Comparison of ENCODE assay signal across 9 mouse cellular contexts in the genomic region with DNA sequence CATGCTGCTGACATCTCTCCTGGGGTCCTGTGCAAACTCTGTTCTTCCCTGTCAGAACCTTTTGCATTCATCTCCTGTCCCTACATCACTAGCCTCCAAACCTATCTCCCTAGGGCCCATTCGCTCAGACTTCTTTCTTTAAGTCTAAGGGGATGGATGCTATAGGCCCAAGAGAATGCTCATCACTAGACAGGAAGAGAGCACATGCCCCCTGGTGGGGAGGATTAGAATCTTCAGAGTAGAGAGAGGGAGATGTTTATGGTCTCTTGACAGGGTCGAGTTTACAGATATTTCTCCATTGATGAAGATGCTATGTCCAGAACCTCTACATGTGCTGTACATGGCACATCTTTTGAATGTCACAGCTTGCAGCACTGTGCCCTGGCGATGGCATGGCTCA.
DNase-seq lines count a peak whose midpoint lies in the region; ATAC-seq lines count a peak whose summit lies in the region.
"Had no signal": no experiment of that assay in that cellular context is flagged by ENCODE, and none has a peak within 500 bp of the region (broad histone marks: within the 10 kb centered on the region; RNA-seq: fewer than 3 reads in every experiment).

No protein-coding gene starts in this region.

- H3K36me3 ChIP-seq in forebrain, embryonic 14.5 days (ENCODE audit: control insufficient read depth, insufficient read depth, low read length) = no peaks in the 10 kb centered on the region
- no peaks in the 10 kb centered on the region for H3K36me3 ChIP-seq in forebrain, embryonic 12.5 days (replicated peaks)
- H3K36me3 ChIP-seq: hindbrain, embryonic 10.5 days had no signal

- H3K9me3 ChIP-seq in forebrain, embryonic 14.5 days (replicated peaks; ENCODE audit: control insufficient read depth, low read length) = no peaks in the 10 kb centered on the region
- no peaks in the 10 kb centered on the region for H3K9me3 ChIP-seq in forebrain, embryonic 12.5 days
- H3K9me3 ChIP-seq: hindbrain, embryonic 10.5 days had no signal

- no peak overlapping the region for H3K9ac ChIP-seq in forebrain, embryonic 14.5 days (ENCODE audit: low read length)
- no peak overlapping the region for H3K9ac ChIP-seq in forebrain, embryonic 12.5 days

- no peak overlapping the region for H3K4me3 ChIP-seq in forebrain, embryonic 14.5 days (ENCODE audit: low read depth, low read length)
- no peak overlapping the region for H3K4me3 ChIP-seq in forebrain, embryonic 12.5 days (replicated peaks)
- H3K4me3 ChIP-seq: hindbrain, embryonic 10.5 days had no signal

- no peak overlapping the region for H3K27ac ChIP-seq in forebrain, embryonic 14.5 days (ENCODE audit: low read depth, low read length)
- no peak overlapping the region for H3K27ac ChIP-seq in forebrain, embryonic 12.5 days
- H3K27ac ChIP-seq: hindbrain, embryonic 10.5 days had no signal

- ATAC-seq in forebrain, embryonic 14.5 days = no peak
- ATAC-seq in forebrain, embryonic 12.5 days (ENCODE audit: low FRiP score) = no peak
- ATAC-seq in monocyte, adult 5-6 weeks (replicated peaks; ENCODE audit: insufficient number of reproducible peaks, low FRiP score, low TSS enrichment, poor library complexity, severe bottlenecking) = no peak

- intact Hi-C loops in left cerebral cortex, postnatal 14 days (cut with DNase I) = no loop called here
- intact Hi-C loops in left cerebral cortex, postnatal 10 days (cut with DNase I) = no loop called here

- peak; percentile 50 for DNase-seq in forebrain, embryonic 14.5 days (ENCODE audit: low spot score)
- DNase-seq in left cerebral cortex, postnatal 14 days (ENCODE audit: low spot score in 2 of 2) = peak; percentile 20 to 30
- no peak for DNase-seq in left cerebral cortex, postnatal 10 days (ENCODE audit: extremely low spot score in 1 of 2, low spot score in 2 of 2)
- peak; percentile 22 for DNase-seq in ZHBTc4 (ENCODE audit: low read depth, low spot score)
- DNase-seq in lung, postnatal 25 days (ENCODE audit: low spot score) = peak; percentile 3
- no peak for DNase-seq in yolk sac, embryonic 10.5 days (ENCODE audit: low spot score)

- H3K4me1 ChIP-seq in forebrain, embryonic 14.5 days (ENCODE audit: control insufficient read depth, insufficient read depth, low read length) = no peaks in the 10 kb centered on the region
- H3K4me1 ChIP-seq in forebrain, embryonic 12.5 days = no peaks in the 10 kb centered on the region
- H3K4me1 ChIP-seq: hindbrain, embryonic 10.5 days had no signal

- H3K4me2 ChIP-seq in forebrain, embryonic 14.5 days (ENCODE audit: low read length) = no peak overlapping the region
- H3K4me2 ChIP-seq in forebrain, embryonic 12.5 days = no peak overlapping the region

- WGBS in forebrain, embryonic 14.5 days = 73% methylated on average over 3 of the region's 3 CpGs
- WGBS in forebrain, embryonic 12.5 days = 66% methylated on average over 3 of the region's 3 CpGs

- no peaks in the 10 kb centered on the region for H3K27me3 ChIP-seq in forebrain, embryonic 14.5 days (replicated peaks; ENCODE audit: control insufficient read depth, insufficient read depth, low read length)
- H3K27me3 ChIP-seq in forebrain, embryonic 12.5 days = no peaks in the 10 kb centered on the region; the same call in 1 of the 2 replicates

Comparison
In these comparisons a context has a peak if more than half of its experiments do, and no peak if none do; other contexts are left out.
1. DNase-seq: peak in forebrain, embryonic 14.5 days (single experiment), left cerebral cortex, postnatal 14 days (2 of 2), ZHBTc4 (single experiment) and lung, postnatal 25 days (single experiment); none in left cerebral cortex, postnatal 10 days (0 of 2) and yolk sac, embryonic 10.5 days (single experiment).